Mouse (Mus musculus): ENCODE data around the gene Cacna1c.

DNA sequence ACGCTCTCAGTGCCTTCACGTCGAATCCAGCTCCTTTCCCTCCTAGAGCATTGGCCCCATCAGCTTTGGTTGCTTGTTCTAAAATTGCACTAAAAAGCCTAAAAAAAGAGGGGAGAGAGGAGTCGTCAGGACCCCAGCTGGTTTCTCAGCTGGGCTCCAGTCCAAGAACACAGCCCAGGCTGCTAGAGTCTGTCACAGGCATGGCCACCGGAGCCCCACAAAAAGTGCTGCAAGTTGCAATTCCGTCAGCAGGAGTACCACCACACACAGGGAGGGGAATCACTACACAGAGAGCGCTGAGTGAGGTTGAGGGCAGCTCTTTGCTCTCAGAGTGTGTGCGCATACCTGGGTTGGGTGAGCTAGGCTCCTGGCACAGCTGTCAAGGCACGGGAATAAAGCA, 419.8 kb downstream of the Cacna1c start:
- TF ChIP-seq CTCF (IDR thresholded peaks at IDR 0.05; ENCODE audit: low read depth) (no peak), EP300 (optimal IDR thresholded peaks at IDR 0.05) (no peak)
